Mouse (Mus musculus) T-helper 1 cell (primary cell): ENCODE measurements around the gene Rftn1.

Experiments used
- in situ Hi-C: fragments of 300-600 bp; cut with MboI, MseI; formaldehyde crosslinking; loops from one replicate; pipeline ENCODE4 v1.15.1; 2025; ENCODE audit warnings: high pct_unique_total_duplicates

Rftn1 gene

GRCm38 (mm10) chr17:50097831-50098230 is 92.6 kb downstream of the Rftn1 start:
- in situ Hi-C loops, result no loop called here

DNA sequence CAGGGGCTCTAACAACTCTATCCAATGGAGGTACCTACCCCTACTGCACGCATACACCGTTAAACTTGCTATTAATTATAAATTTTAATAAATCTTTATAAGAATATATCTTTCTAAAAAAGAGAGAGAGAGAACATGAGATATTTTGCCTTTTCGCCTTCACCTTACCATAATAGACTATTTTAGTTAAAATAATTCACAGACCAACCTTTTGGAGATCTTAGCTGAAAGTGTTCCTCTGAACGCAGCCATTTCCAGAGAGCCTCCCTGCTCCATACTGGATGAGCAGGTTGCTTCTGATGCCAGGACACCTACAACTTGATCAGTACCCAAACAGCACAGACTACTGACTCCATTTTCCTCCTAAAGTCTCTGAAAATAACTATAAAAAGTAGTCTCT is 94.2 kb downstream of the Rftn1 start:
- in situ Hi-C loops, result no loop called here

DNA sequence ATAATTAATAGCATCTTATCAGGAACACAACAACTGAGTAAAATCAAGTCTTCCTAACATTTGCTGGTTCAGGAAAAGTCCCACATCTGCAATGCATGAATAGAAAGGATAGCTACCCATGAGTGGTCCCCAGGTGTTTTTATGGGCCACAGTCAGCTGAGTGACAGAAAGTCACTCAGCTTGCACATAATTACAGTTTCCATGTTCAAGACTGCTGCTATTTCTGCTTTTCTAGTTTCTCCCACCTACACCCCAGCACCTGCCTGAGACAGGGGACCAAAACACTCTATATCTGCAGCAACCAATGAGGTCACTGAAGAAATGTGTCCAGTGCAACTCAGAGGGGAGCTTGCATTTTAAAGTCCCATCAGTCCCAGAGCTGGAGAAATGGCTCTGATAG is 95.9 kb downstream of the Rftn1 start:
- in situ Hi-C loops, result no loop called here

DNA sequence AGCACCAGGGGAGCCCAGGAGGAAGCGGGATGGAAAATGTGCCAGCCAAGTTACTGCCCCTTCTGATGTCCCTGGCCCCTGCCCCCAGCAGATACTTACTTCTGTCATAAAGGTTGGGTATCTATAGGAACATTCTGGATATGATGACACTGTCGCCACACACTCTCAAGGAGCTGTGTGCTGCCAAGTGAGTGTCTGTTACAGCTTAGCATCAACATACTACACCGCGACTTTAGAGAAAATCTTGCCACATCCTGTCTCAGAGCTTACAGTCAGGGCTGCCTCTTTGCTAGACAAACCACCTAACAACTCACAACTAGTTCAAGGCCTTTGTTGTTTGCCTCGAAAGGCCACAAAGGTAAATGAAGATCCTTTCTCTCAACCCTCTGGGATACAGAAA is 96.4 kb downstream of the Rftn1 start:
- in situ Hi-C loops, result no loop called here

- in situ Hi-C loops, result no loop called here
Observed at GRCm38 (mm10) chr17:50093356-50093755, 97.1 kb downstream of the Rftn1 start.

GRCm38 (mm10) chr17:50092848-50093247 is 97.6 kb downstream of the Rftn1 start:
- in situ Hi-C loops, result no loop called here

GRCm38 (mm10) chr17:50091829-50092228 is 98.6 kb downstream of the Rftn1 start:
- in situ Hi-C loops, result no loop called here

DNA sequence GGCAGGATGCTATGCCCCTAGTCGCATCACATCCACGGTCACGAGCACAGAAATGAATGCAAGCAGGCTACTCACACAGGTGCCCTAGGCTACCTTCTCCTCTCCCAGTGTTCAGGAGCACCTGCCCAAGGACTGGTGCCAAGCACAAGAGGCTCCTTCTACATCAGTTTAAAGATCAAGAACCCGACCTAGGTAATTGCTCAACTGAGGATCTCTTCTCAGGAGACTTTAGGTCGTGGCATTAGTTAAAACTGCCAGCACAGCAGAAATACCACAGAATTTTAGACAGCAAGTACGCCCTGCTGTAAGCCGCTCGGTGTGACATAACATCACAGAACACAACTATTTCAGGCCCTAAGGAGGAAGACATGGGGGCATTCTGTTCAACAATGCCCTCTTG is 100.7 kb downstream of the Rftn1 start:
- in situ Hi-C loops, result no loop called here

DNA sequence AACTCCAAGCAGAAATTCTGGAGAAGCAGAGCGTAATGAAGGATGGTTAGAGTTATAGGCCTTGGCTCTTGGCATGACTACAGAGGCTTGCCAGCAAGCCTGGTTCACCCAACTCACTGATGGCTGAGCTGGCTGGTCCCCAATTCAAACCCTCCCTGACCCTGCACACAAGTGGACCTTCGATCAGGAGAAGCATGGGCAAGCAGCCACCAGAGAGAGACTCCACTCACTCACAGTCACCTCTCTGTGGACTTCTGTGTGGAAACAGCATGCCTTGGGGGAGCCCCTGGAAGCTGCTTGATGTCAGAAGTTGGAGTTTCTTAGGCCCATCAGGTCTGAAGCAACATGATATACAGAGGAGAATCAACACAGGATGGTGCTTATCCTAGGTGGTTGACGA is 102.4 kb downstream of the Rftn1 start:
- in situ Hi-C loops, result no loop called here

DNA sequence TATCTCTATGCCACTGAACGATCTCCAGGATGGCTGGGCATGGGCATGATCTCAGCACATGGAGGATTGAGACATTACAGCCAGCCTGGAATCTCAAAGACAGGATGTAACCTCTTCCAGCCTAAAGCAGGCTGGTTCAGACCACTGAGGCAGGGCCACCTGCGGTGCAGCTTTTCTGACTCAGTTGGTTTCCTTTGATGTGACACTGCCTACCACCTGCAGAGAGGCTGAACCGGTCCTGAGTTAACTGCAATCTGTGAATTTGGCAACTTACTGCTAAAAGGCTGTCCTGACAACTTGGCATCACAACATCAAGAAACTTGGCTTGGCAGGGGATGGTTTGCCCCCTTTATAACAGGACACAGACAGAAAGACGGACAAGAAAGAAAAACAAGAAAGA is 103.6 kb downstream of the Rftn1 start:
- in situ Hi-C loops, result no loop called here

GRCm38 (mm10) chr17:50084721-50085120 is 105.8 kb downstream of the Rftn1 start:
- in situ Hi-C loops, result no loop called here

DNA sequence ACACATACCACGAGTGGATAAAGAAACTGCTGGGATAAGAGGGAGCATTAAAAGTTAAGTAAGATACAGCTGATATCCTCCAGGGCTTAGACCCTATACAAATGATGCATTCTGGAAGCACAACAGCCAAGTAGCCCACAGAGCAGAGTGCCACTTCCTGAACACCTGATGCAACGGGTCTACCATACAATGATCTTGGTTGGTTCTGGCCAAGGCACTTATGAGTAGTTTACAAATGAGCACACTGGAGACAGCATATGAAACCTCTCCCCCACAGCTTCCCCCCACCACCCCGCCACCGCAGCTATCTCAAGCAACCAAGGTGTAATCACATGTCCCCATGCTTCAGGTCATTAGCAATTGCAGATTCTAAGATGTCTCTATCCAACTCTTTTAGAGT is 106.5 kb downstream of the Rftn1 start:
- in situ Hi-C loops, result no loop called here

DNA sequence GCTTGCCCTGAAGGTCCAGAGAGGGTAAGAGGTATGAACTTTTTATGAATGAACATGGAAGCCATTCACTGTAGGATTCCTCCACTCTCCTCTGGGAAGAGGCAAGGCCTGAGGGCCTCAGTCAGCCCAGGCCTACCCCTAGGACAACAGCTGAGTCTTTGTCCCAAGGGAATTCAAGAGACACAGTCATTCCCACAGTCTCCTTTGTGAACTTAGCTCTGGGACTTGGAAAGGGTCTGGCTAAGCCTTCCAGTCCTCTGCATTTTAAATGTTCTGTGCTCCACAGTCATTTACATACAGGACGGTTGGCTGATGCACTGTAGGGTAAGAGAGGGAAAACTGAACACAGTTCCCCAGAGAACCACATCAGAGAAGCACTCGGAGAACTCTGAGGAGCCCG is 107.5 kb downstream of the Rftn1 start:
- in situ Hi-C loops, result no loop called here

GRCm38 (mm10) chr17:50081647-50082046 is 108.8 kb downstream of the Rftn1 start:
- in situ Hi-C loops, result no loop called here

GRCm38 (mm10) chr17:50080991-50081390 is 109.5 kb downstream of the Rftn1 start:
- in situ Hi-C loops, result no loop called here

- in situ Hi-C loops, result no loop called here
Observed at GRCm38 (mm10) chr17:50078749-50079148, 111.7 kb downstream of the Rftn1 start.

DNA sequence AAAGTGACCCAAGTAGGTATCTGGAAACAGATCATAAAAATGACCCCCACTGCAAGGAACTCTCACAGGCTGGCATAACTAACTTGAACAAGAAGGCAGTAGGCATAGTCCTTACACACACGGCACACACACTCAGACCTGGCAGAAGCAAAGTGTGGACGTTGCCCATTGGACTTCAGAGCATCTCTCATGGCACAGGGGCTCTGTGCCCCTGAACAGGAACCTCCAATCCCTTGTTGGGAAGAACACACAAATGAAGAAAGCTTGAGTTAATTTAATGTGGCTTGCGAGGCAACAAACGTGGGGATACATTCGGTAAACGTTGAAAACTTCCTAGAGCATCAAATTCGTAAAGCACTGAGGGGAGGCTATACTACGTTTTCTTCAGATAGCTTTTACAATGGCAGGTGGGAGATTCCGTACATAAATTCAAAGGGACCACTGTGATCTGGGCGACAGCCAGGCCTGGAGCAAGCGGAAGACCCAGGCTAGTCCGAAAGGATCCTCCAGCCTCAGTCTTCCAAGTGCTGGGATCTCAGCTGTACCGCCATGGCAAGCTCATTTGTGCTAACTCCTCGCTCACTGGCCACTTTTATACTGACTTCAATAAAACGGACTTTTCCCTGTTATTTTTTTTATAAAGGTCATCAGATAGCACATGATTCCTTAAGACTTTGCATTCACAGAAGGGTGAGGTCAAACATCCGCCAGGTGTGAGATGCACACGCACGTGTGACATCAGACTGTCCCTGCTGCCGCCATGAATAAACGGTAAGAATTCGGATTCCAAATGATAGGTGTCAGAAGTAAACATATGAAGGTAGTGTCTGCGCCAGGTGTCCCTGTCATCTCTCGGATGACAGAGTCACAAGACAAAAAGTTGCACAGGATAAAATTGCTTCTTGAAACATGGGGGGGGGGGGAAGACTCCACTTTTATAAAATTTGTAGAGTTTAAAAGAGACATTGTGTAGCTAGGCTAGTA is 117.2 kb downstream of the Rftn1 start:
- in situ Hi-C loops, result no loop called here

DNA sequence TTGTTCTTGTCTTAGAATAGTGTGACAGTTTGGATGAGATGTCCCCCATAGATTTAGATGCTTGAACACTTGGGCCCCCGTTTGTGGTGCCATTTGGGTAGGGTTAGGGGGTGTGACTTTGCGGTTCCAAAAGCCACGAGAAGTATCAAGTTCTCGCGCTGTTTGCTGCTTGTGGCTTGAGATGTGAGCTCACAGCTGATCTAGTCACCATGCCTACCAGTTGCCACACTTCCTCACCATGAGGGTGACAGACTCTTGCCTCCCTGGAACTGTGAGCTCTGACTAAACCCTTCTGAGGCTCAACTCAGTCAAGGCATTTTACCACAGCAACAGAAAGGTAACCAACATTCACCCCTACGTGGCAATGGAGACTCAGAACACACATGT is 118.9 kb downstream of the Rftn1 start:
- in situ Hi-C loops, result no loop called here

GRCm38 (mm10) chr17:50070822-50071601 is 119.5 kb downstream of the Rftn1 start:
- in situ Hi-C loops, result no loop called here

DNA sequence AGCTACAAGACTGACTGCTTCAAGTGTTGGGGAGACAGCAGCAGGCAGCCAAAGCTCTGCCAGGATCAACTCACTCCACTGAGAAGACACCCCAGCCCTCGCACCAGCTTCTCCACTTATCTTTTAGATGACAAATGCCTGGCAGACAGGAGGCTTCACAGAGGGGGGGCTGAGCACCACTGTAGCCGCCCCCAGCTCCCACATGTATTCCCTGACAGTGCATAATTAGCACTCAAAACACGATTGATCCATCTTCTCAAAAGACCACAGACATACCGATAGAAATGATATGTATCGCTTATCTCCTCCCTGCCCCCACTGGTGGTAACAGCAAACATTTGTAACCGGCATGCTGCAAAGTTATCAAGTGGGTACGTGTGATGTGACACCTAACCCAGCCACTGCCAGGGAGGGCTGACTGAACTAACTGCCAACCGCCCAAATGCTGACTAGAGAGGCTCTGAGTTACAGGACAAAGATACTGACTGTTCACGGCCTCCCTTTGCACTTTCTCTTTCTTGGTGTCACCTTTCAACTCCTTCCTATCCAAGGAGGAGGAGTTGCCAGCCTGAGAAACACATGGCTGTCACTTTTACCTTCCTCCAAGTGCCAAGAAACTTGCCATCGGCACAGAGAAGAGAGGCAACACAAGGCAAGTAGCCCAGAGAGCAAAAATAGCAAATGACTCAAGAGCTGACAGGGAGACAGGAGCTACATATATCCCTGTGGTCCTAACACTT is 120.4 kb downstream of the Rftn1 start:
- in situ Hi-C loops, result no loop called here

GRCm38 (mm10) chr17:50069205-50069604 is 121.3 kb downstream of the Rftn1 start:
- in situ Hi-C loops, result no loop called here

DNA sequence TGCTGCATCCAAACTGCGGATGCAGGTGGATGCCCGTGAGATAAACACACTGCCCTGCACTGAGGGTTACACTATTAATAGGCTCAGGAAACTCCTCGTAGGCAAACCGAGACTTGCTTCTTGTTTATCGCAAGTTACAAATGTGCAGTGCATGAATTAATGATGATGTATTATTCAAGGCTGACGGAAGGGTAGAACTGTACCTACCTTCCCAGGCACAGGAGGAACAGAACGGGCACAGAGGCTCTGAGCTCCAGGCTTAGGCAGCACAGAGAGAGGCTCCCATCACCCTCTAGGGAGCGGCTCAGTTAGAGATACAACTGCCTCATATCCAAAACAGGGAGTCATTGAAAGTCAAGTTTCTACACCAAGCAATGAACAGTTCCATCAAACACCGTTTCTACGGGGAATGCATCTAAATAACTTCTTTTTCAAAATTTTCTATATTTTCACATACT is 121.8 kb downstream of the Rftn1 start:
- in situ Hi-C loops, result no loop called here
